Mouse (Mus musculus) midbrain, embryonic 14.5 days (tissue): Measurements from ENCODE around the gene Oas3. TPM values are rescaled to one million over a fixed set of nuclear protein-coding genes. Genes with fewer than 3 reads are reported as not detected.
"Not testable (repeated sequence)": the region's sequence is repeated elsewhere in the genome, so short reads cannot be mapped to it uniquely, and the experiment has no call there.

Source experiments
- ATAC-seq: fragments of 200-750 bp; cut with Nextera tagmentation; 2 replicates; pipeline ENCODE4 v1.8.0; 2017; ENCODE audit warnings: moderate number of reproducible peaks, moderate library complexity; ENCODE audit not compliant: low FRiP score, low TSS enrichment
- DNase-seq: peaks from one replicate; pipeline ENCODE4 v3.0.0-alpha.2; 2015
- H3K27ac ChIP-seq: fragments of 300-500 bp; sonication (generic); replicated peaks from 2 replicates; pipeline ENCODE4 v1.5.1; 2014; ENCODE audit warnings: mild to moderate bottlenecking, low read depth, low read length, moderate library complexity
- H3K27me3 ChIP-seq: fragments of 300-500 bp; sonication (generic); 2 replicates; pipeline ENCODE4 v1.6.1; 2014; ENCODE audit warnings: low read length, control low read depth, mixed read lengths; ENCODE audit not compliant: control insufficient read depth, insufficient read depth
- H3K36me3 ChIP-seq: fragments of 300-500 bp; sonication (generic); 2 replicates; pipeline ENCODE4 v1.6.1; 2014; ENCODE audit warnings: low read length, control low read depth; ENCODE audit not compliant: control insufficient read depth, insufficient read depth
- H3K4me1 ChIP-seq: fragments of 300-500 bp; sonication (generic); 2 replicates; pipeline ENCODE4 v1.6.1; 2014; ENCODE audit warnings: mild to moderate bottlenecking, antibody characterized with exemption, low read length, control low read depth; ENCODE audit not compliant: control insufficient read depth, insufficient read depth
- H3K4me2 ChIP-seq: fragments of 300-500 bp; sonication (generic); 2 replicates; pipeline ENCODE4 v1.6.1; 2014; ENCODE audit warnings: mild to moderate bottlenecking, low read length, moderate library complexity
- H3K4me3 ChIP-seq: fragments of 300-500 bp; sonication (generic); replicated peaks from 2 replicates; pipeline ENCODE4 v1.5.1; 2014; ENCODE audit warnings: low read depth, low read length
- H3K9ac ChIP-seq: fragments of 300-500 bp; sonication (generic); replicated peaks from 2 replicates; pipeline ENCODE4 v1.6.1; 2014; ENCODE audit warnings: mild to moderate bottlenecking, low read length, moderate library complexity
- H3K9me3 ChIP-seq: fragments of 300-500 bp; sonication (generic); 2 replicates; pipeline ENCODE4 v1.6.1; 2016; ENCODE audit warnings: low read length, control low read depth, mixed read lengths; ENCODE audit not compliant: control insufficient read depth
- WGBS: fragments of 180-500 bp; shearing (Covaris S2); extraction: QIAGEN DNeasy Blood & Tissue Kit; methylation state at CpG from one replicate; pipeline ENCODE4 v1.1.7; 2014; 5-methylcytosine and 5-hydroxymethylcytosine counted together
- polyA plus RNA-seq: library from polyadenylated mRNA; unstranded; fragments of >200 nt; fragmentation: Nextera tagmentation; extraction: Ambion mirVana; gene quantifications from 2 replicates; pipeline ENCODE4 v1.2.1, GENCODE M21; 2014

Oas3 gene
- polyA plus RNA-seq, 1 experiment from 2014 or later = 1.1 TPM

- not testable (repeated sequence) for H3K27me3 ChIP-seq, H3K4me2 ChIP-seq, H3K9me3 ChIP-seq, H3K9ac ChIP-seq, H3K36me3 ChIP-seq, DNase-seq, H3K4me1 ChIP-seq, H3K27ac ChIP-seq, H3K4me3 ChIP-seq, ATAC-seq
- whole genome bisulfite sequencing = 78% methylated on average over 5 of the region's 5 CpGs
These were observed 20.7 kb upstream of the Oas3 start for GRCm38 (mm10) chr5:120798147-120798546.

- H3K4me2 ChIP-seq, ATAC-seq, H3K9ac ChIP-seq, H3K9me3 ChIP-seq, DNase-seq, H3K27me3 ChIP-seq, H3K4me3 ChIP-seq, H3K27ac ChIP-seq, H3K36me3 ChIP-seq, H3K4me1 ChIP-seq: not testable (repeated sequence)
- 65% methylated on average over 9 of the region's 9 CpGs for WGBS
These were observed 18.1 kb upstream of the Oas3 start, which contains the start of gene Oas1e for GRCm38 (mm10) chr5:120795480-120796034. Gene Oas1e (minus strand): TSS chr5:120795530.

- H3K9ac ChIP-seq = no peak overlapping the region
- ATAC-seq (no peak), DNase-seq (peak; percentile 73)
- WGBS = 25% methylated on average over 2 of the region's 2 CpGs
- H3K36me3 ChIP-seq = no peaks in the 10 kb centered on the region
- no peaks in the 10 kb centered on the region for H3K4me1 ChIP-seq
- no peaks in the 10 kb centered on the region for H3K27me3 ChIP-seq
- no peak overlapping the region for H3K27ac ChIP-seq
- H3K4me2 ChIP-seq = no peak overlapping the region
- no peaks in the 10 kb centered on the region for H3K9me3 ChIP-seq
- H3K4me3 ChIP-seq = no peak overlapping the region
These were observed 15.6 kb upstream of the Oas3 start for GRCm38 (mm10) chr5:120793043-120793442.

- Histone ChIP-seq H3K27ac (no peak overlapping the region), H3K4me3 (no peak overlapping the region), H3K4me2 (no peak overlapping the region), H3K4me1 (no peaks in the 10 kb centered on the region), H3K27me3 (no peaks in the 10 kb centered on the region), H3K36me3 (no peaks in the 10 kb centered on the region), H3K9me3 (no peaks in the 10 kb centered on the region), H3K9ac (no peak overlapping the region)
- WGBS = 59% methylated on average over 3 of the region's 3 CpGs
- ATAC-seq (no peak), DNase-seq (no peak)
These were observed 9.6 kb upstream of the Oas3 start for GRCm38 (mm10) chr5:120787042-120787441.

- Histone ChIP-seq H3K27me3 (no peaks in the 10 kb centered on the region), H3K9me3 (no peaks in the 10 kb centered on the region), H3K4me2 (no peak overlapping the region), H3K36me3 (no peaks in the 10 kb centered on the region), H3K4me3 (no peak overlapping the region), H3K27ac (no peak overlapping the region), H3K4me1 (no peaks in the 10 kb centered on the region), H3K9ac (no peak overlapping the region)
- DNase-seq (no peak), ATAC-seq (no peak)
- WGBS = 76% methylated on average over 2 of the region's 2 CpGs
These were observed 5.0 kb upstream of the Oas3 start for GRCm38 (mm10) chr5:120782446-120782845.

- H3K4me3 ChIP-seq = no peak overlapping the region
- DNase-seq (no peak), ATAC-seq (no peak)
- H3K4me1 ChIP-seq = no peaks in the 10 kb centered on the region
- no peak overlapping the region for H3K27ac ChIP-seq
- H3K9ac ChIP-seq = no peak overlapping the region
- WGBS = 94% methylated on average over 1 of the region's 1 CpGs
- no peaks in the 10 kb centered on the region for H3K27me3 ChIP-seq
- H3K36me3 ChIP-seq = no peaks in the 10 kb centered on the region
- no peak overlapping the region for H3K4me2 ChIP-seq
- no peaks in the 10 kb centered on the region for H3K9me3 ChIP-seq
These were observed 4.2 kb upstream of the Oas3 start for GRCm38 (mm10) chr5:120781646-120782045.

- Histone ChIP-seq H3K9me3 (no peaks in the 10 kb centered on the region), H3K4me3 (no peak overlapping the region), H3K27me3 (no peaks in the 10 kb centered on the region), H3K4me2 (no peak overlapping the region), H3K27ac (no peak overlapping the region), H3K4me1 (no peaks in the 10 kb centered on the region), H3K9ac (no peak overlapping the region), H3K36me3 (no peaks in the 10 kb centered on the region)
- no peak for ATAC-seq
- WGBS = 65% methylated on average over 3 of the region's 3 CpGs
- no peak for DNase-seq
These were observed 2.5 kb upstream of the Oas3 start for GRCm38 (mm10) chr5:120779922-120780321.

GRCm38 (mm10) chr5:120778941-120779340 is 1.5 kb upstream of the Oas3 start:
- H3K27ac ChIP-seq = no peak overlapping the region
- WGBS = 76% methylated on average over 2 of the region's 2 CpGs
- no peak overlapping the region for H3K4me2 ChIP-seq
- H3K4me3 ChIP-seq = no peak overlapping the region
- no peak overlapping the region for H3K9ac ChIP-seq
- ATAC-seq (no peak), DNase-seq (no peak)
- H3K4me1 ChIP-seq = no peaks in the 10 kb centered on the region
- no peaks in the 10 kb centered on the region for H3K9me3 ChIP-seq
- no peaks in the 10 kb centered on the region for H3K36me3 ChIP-seq
- H3K27me3 ChIP-seq = no peaks in the 10 kb centered on the region

GRCm38 (mm10) chr5:120776801-120777200 is 660 bp downstream of the Oas3 start:
- 82% methylated on average over 5 of the region's 5 CpGs for WGBS

More at GRCm38 (mm10) chr5:120776801-120777200, 660 bp downstream of the Oas3 start:
- ATAC-seq = no peak
- no peak overlapping the region for H3K27ac ChIP-seq
- H3K4me3 ChIP-seq = no peak overlapping the region
- H3K4me1 ChIP-seq = no peaks in the 10 kb centered on the region
- H3K9ac ChIP-seq = no peak overlapping the region
- H3K9me3 ChIP-seq = no peaks in the 10 kb centered on the region
- H3K4me2 ChIP-seq = no peak overlapping the region
- H3K36me3 ChIP-seq = no peaks in the 10 kb centered on the region
- H3K27me3 ChIP-seq = no peaks in the 10 kb centered on the region
- no peak for DNase-seq
